Mouse (Mus musculus): ENCODE data around the gene Poln. TPM values are rescaled to one million over a fixed set of nuclear protein-coding genes. Genes with fewer than 3 reads are reported as not detected.

The Poln gene
- polyA plus RNA-seq, 1 experiment = 1.5 TPM

GRCm38 (mm10) chr5:34177821-34178220 is 8.6 kb upstream of the Poln start:
- Histone ChIP-seq H3K4me3 (ENCODE audit: insufficient read depth, low read length) (no peak overlapping the region), H3K27ac (ENCODE audit: insufficient read depth, low read depth, low read length) (no peak overlapping the region), H3K4me1 (ENCODE audit: control insufficient read depth, insufficient read depth, low read length) (peaks cover under 1% of the 10 kb centered on the region; the same call in 1 of the 2 replicates)
- TF ChIP-seq POLR2A (IDR thresholded peaks at IDR 0.05; ENCODE audit: borderline replicate concordance, low read depth, low read length) (no peak), CTCF (IDR thresholded peaks at IDR 0.05; ENCODE audit: low read depth, low read length) (no peak)

- Histone ChIP-seq H3K27ac (ENCODE audit: insufficient read depth, low read depth, low read length) (no peak overlapping the region), H3K4me3 (ENCODE audit: insufficient read depth, low read length) (no peak overlapping the region), H3K4me1 (ENCODE audit: control insufficient read depth, insufficient read depth, low read length) (peaks cover 8% of the 10 kb centered on the region)
- TF ChIP-seq CTCF (IDR thresholded peaks at IDR 0.05; ENCODE audit: low read depth, low read length) (no peak), POLR2A (IDR thresholded peaks at IDR 0.05; ENCODE audit: borderline replicate concordance, low read depth, low read length) (no peak)
Observed at GRCm38 (mm10) chr5:34177091-34177490, 7.8 kb upstream of the Poln start.

GRCm38 (mm10) chr5:34176691-34177090 is 7.4 kb upstream of the Poln start:
- no peak overlapping the region for H3K27ac ChIP-seq (ENCODE audit: insufficient read depth, low read depth, low read length)
- TF ChIP-seq CTCF (IDR thresholded peaks at IDR 0.05; ENCODE audit: low read depth, low read length) = no peak
- TF ChIP-seq POLR2A (IDR thresholded peaks at IDR 0.05; ENCODE audit: borderline replicate concordance, low read depth, low read length) = no peak
- no peak overlapping the region for H3K4me3 ChIP-seq (ENCODE audit: insufficient read depth, low read length)
- H3K4me1 ChIP-seq (ENCODE audit: control insufficient read depth, insufficient read depth, low read length) = peaks cover 11% of the 10 kb centered on the region

- Histone ChIP-seq H3K27ac (ENCODE audit: insufficient read depth, low read depth, low read length) (no peak overlapping the region), H3K4me1 (ENCODE audit: control insufficient read depth, insufficient read depth, low read length) (peaks cover 22% of the 10 kb centered on the region), H3K4me3 (ENCODE audit: insufficient read depth, low read length) (no peak overlapping the region)
- TF ChIP-seq POLR2A (IDR thresholded peaks at IDR 0.05; ENCODE audit: borderline replicate concordance, low read depth, low read length) (no peak), CTCF (IDR thresholded peaks at IDR 0.05; ENCODE audit: low read depth, low read length) (no peak)
Observed at GRCm38 (mm10) chr5:34175403-34175694, 6.1 kb upstream of the Poln start.

GRCm38 (mm10) chr5:34174550-34175402 is 5.5 kb upstream of the Poln start:
- TF ChIP-seq CTCF (IDR thresholded peaks at IDR 0.05; ENCODE audit: low read depth, low read length) (no peak), POLR2A (IDR thresholded peaks at IDR 0.05; ENCODE audit: borderline replicate concordance, low read depth, low read length) (no peak)
- H3K4me1 ChIP-seq (ENCODE audit: control insufficient read depth, insufficient read depth, low read length) = peaks cover 27% of the 10 kb centered on the region
- no peak overlapping the region for H3K4me3 ChIP-seq (ENCODE audit: insufficient read depth, low read length)
- H3K27ac ChIP-seq (ENCODE audit: insufficient read depth, low read depth, low read length) = no peak overlapping the region

- no peak overlapping the region for H3K27ac ChIP-seq (ENCODE audit: insufficient read depth, low read depth, low read length)
- no peak overlapping the region for H3K4me3 ChIP-seq (ENCODE audit: insufficient read depth, low read length)
- no peak for TF ChIP-seq POLR2A (IDR thresholded peaks at IDR 0.05; ENCODE audit: borderline replicate concordance, low read depth, low read length)
- no peak for TF ChIP-seq CTCF (IDR thresholded peaks at IDR 0.05; ENCODE audit: low read depth, low read length)
- peaks cover 28% of the 10 kb centered on the region for H3K4me1 ChIP-seq (ENCODE audit: control insufficient read depth, insufficient read depth, low read length)
Observed at GRCm38 (mm10) chr5:34174021-34174420, 4.8 kb upstream of the Poln start.

GRCm38 (mm10) chr5:34170726-34171125 is 1.5 kb upstream of the Poln start:
- Histone ChIP-seq H3K4me3 (ENCODE audit: insufficient read depth, low read length) (peak overlapping the region; percentile 37), H3K4me1 (ENCODE audit: control insufficient read depth, insufficient read depth, low read length) (peaks cover 36% of the 10 kb centered on the region), H3K27ac (ENCODE audit: insufficient read depth, low read depth, low read length) (peak overlapping the region; percentile 100)
- TF ChIP-seq CTCF (IDR thresholded peaks at IDR 0.05; ENCODE audit: low read depth, low read length) = no peak
- TF ChIP-seq POLR2A (IDR thresholded peaks at IDR 0.05; ENCODE audit: borderline replicate concordance, low read depth, low read length) = no peak

GRCm38 (mm10) chr5:34169954-34170353 is 706 bp upstream of the Poln start:
- H3K4me3 ChIP-seq (ENCODE audit: insufficient read depth, low read length) = peak overlapping the region; percentile 45
- TF ChIP-seq POLR2A (IDR thresholded peaks at IDR 0.05; ENCODE audit: borderline replicate concordance, low read depth, low read length) (no peak), CTCF (IDR thresholded peaks at IDR 0.05; ENCODE audit: low read depth, low read length) (no peak)

GRCm38 (mm10) chr5:34167857-34168256 is 1.4 kb downstream of the Poln start:
- Histone ChIP-seq H3K27ac (ENCODE audit: insufficient read depth, low read depth, low read length) (no peak overlapping the region), H3K4me1 (ENCODE audit: control insufficient read depth, insufficient read depth, low read length) (peaks cover 42% of the 10 kb centered on the region), H3K4me3 (ENCODE audit: insufficient read depth, low read length) (peak overlapping the region; percentile 30; the same call in 1 of the 2 replicates)
- TF ChIP-seq POLR2A (IDR thresholded peaks at IDR 0.05; ENCODE audit: borderline replicate concordance, low read depth, low read length) = no peak
- TF ChIP-seq CTCF (IDR thresholded peaks at IDR 0.05; ENCODE audit: low read depth, low read length) = no peak

More at GRCm38 (mm10) chr5:34169954-34170353, 706 bp upstream of the Poln start:
- Histone ChIP-seq H3K27ac (ENCODE audit: insufficient read depth, low read depth, low read length) (peak overlapping the region; percentile 100), H3K4me1 (ENCODE audit: control insufficient read depth, insufficient read depth, low read length) (peaks cover 36% of the 10 kb centered on the region)

GRCm38 (mm10) chr5:34165793-34166192 is 3.5 kb downstream of the Poln start:
- Histone ChIP-seq H3K27ac (ENCODE audit: insufficient read depth, low read depth, low read length) (no peak overlapping the region), H3K4me3 (ENCODE audit: insufficient read depth, low read length) (no peak overlapping the region), H3K4me1 (ENCODE audit: control insufficient read depth, insufficient read depth, low read length) (peaks cover 27% of the 10 kb centered on the region)
- TF ChIP-seq CTCF (IDR thresholded peaks at IDR 0.05; ENCODE audit: low read depth, low read length) = no peak
- no peak for TF ChIP-seq POLR2A (IDR thresholded peaks at IDR 0.05; ENCODE audit: borderline replicate concordance, low read depth, low read length)

All from bone marrow macrophage, adult 2 months (primary cell).